In genomic region chr2:33165710-33166374, GRCm38 (mm10) we compare ENCODE assay signal across 8 mouse cellular contexts. TPM values are rescaled to one million over a fixed set of nuclear protein-coding genes. Genes with fewer than 3 reads are reported as not detected.
DNase-seq lines count a peak whose midpoint lies in the region; ATAC-seq and TF ChIP-seq lines count a peak whose summit lies in the region.

No protein-coding gene starts in this region.

- no peak for TF ChIP-seq CTCF in testis, adult 2 months (IDR thresholded peaks at IDR 0.05; ENCODE audit: control insufficient read depth, insufficient read depth, insufficient replicate concordance, low read depth, low read length)

- H3K27me3 ChIP-seq in heart, embryonic 11.5 days (ENCODE audit: control insufficient read depth, insufficient read depth, low read length), result no peaks in the 10 kb centered on the region
- H3K27me3 ChIP-seq in testis, adult 2 months (ENCODE audit: control insufficient read depth, insufficient read depth, low read length), result no peaks in the 10 kb centered on the region

- peak overlapping the region; percentile 25 for H3K27ac ChIP-seq in heart, embryonic 11.5 days (ENCODE audit: low read depth, low read length)
- H3K27ac ChIP-seq in testis, adult 2 months (ENCODE audit: control insufficient read depth, insufficient read depth, low read depth, low read length), result peak overlapping the region; percentile 5; the same call in 1 of the 2 replicates

- peaks cover 26% of the 10 kb centered on the region for H3K4me1 ChIP-seq in heart, embryonic 11.5 days (ENCODE audit: control insufficient read depth, insufficient read depth, low read length)
- H3K4me1 ChIP-seq in testis, adult 2 months (ENCODE audit: control insufficient read depth, insufficient read depth, low read length), result peaks cover 7% of the 10 kb centered on the region; the same call in 1 of the 2 replicates

- H3K4me2 ChIP-seq in heart, embryonic 11.5 days, result no peak overlapping the region

- WGBS in heart, embryonic 11.5 days (ENCODE audit: insufficient replicate concordance), result 29% methylated on average over 7 of the region's 7 CpGs

- no peaks in the 10 kb centered on the region for H3K9me3 ChIP-seq in heart, embryonic 11.5 days (replicated peaks; ENCODE audit: control insufficient read depth, low read length)

- H3K9ac ChIP-seq in heart, embryonic 11.5 days (ENCODE audit: low read depth, low read length), result no peak overlapping the region

- DNase-seq in heart, postnatal 4 days, result no peak
- DNase-seq in testis, postnatal 14 days (ENCODE audit: low spot score), result no peak
- DNase-seq in kidney, postnatal 14 days, result peak; percentile 89
- peak; percentile 67 for DNase-seq in yolk sac, embryonic 10.5 days (ENCODE audit: low spot score)
- DNase-seq in spleen, adult 18-20 months, result no peak

- no peaks in the 10 kb centered on the region for H3K36me3 ChIP-seq in heart, embryonic 11.5 days (ENCODE audit: control insufficient read depth, insufficient read depth, low read length)
- peaks cover 3% of the 10 kb centered on the region for H3K36me3 ChIP-seq in testis, adult 2 months (ENCODE audit: control insufficient read depth, insufficient read depth, low read length)

- no peak overlapping the region for H3K4me3 ChIP-seq in heart, embryonic 11.5 days (ENCODE audit: low read depth, low read length)
- H3K4me3 ChIP-seq in testis, adult 2 months (ENCODE audit: control insufficient read depth, low read depth, low read length), result peak overlapping the region; percentile 60

- ATAC-seq in heart, embryonic 11.5 days (replicated peaks; ENCODE audit: insufficient number of reproducible peaks, low FRiP score, low TSS enrichment), result no peak
- no peak for ATAC-seq in erythroblast, adult 5-6 weeks (replicated peaks; ENCODE audit: low FRiP score, poor library complexity, severe bottlenecking)

- TF ChIP-seq POLR2A in testis, adult 2 months (IDR thresholded peaks at IDR 0.05; ENCODE audit: control insufficient read depth, low read depth, low read length), result no peak

RNA-seq across cellular contexts. Expression of gene Garnl3, which starts 34.4 kb away (rescaled TPM):
- 14.6 and 15.4 TPM in 2 replicates for polyA plus RNA-seq in heart, embryonic 11.5 days (2014; fragmentation: Nextera tagmentation; extraction: Ambion mirVana)
- total RNA-seq in heart, postnatal 4 days (2021), result 10 to 100 TPM in 1 of 2 experiments, 1 to 10 TPM in 1; 9.7 to 11.6 TPM
- polyA plus RNA-seq in testis, adult 2 months (2012; rRNA removed), result 46.5 and 54.3 TPM in 2 replicates
- total RNA-seq in erythroblast, adult 5-6 weeks (2015; ENCODE audit: low replicate concordance), result not detected in 2 replicates
- total RNA-seq in erythroblast, adult 5-6 weeks (2017; ENCODE audit: low replicate concordance), result not detected in 2 replicates

RNA-seq across cellular contexts. Expression of gene Angptl2, which starts 50.0 kb away (rescaled TPM):
- polyA plus RNA-seq in heart, embryonic 11.5 days (2014; fragmentation: Nextera tagmentation; extraction: Ambion mirVana), result 34.3 and 47.8 TPM in 2 replicates
- total RNA-seq in heart, postnatal 4 days (2021), result 100 to 1,000 TPM; 108 to 126 TPM
- 3.1 and 4.5 TPM in 2 replicates for polyA plus RNA-seq in testis, adult 2 months (2012; rRNA removed)
- 1.0 TPM in 1 of 2 replicates, not detected in the other for total RNA-seq in erythroblast, adult 5-6 weeks (2015; ENCODE audit: low replicate concordance)
- total RNA-seq in erythroblast, adult 5-6 weeks (2017; ENCODE audit: low replicate concordance), result 0.70 TPM in 1 of 2 replicates, not detected in the other

Comparison
In these comparisons a context has a peak if more than half of its experiments do, and no peak if none do; other contexts are left out.
1. DNase-seq: peak in kidney, postnatal 14 days (single experiment) and yolk sac, embryonic 10.5 days (single experiment); none in heart, postnatal 4 days (single experiment), testis, postnatal 14 days (single experiment) and spleen, adult 18-20 months (0 of 2).
2. RNA of gene Garnl3, which starts 34.4 kb away (total RNA-seq): 9.7 to 11.6 TPM in heart, postnatal 4 days; not detected in erythroblast, adult 5-6 weeks; every median in the first group is over 4 times any median in the second.
3. RNA of gene Angptl2, which starts 50.0 kb away (total RNA-seq): 108 to 126 TPM in heart, postnatal 4 days; 0.70 to 1.0 TPM in erythroblast, adult 5-6 weeks; every median in the first group is over 10 times any median in the second.